Mouse (Mus musculus) forebrain, postnatal 0 days (tissue): ENCODE results near the gene Cuedc1. TPM values are rescaled to one million over a fixed set of nuclear protein-coding genes. Genes with fewer than 3 reads are reported as not detected.

Experiments
- ATAC-seq: fragments of 200-750 bp; cut with Nextera tagmentation; 2 replicates; pipeline ENCODE4 v1.8.0; 2017; ENCODE audit warnings: mild to moderate bottlenecking, moderate library complexity
- DNase-seq: peaks from one replicate; pipeline ENCODE4 v3.0.0-alpha.2; 2015
- H3K27ac ChIP-seq: fragments of 300-500 bp; sonication (generic); 2 replicates; pipeline ENCODE4 v1.5.1; 2014; ENCODE audit warnings: low read depth, mild to moderate bottlenecking, antibody characterized with exemption, low read length, moderate library complexity, mixed read lengths
- H3K27me3 ChIP-seq: fragments of 300-500 bp; sonication (generic); 2 replicates; pipeline ENCODE4 v1.6.1; 2014; ENCODE audit warnings: mild to moderate bottlenecking, low read length, mixed read lengths; ENCODE audit not compliant: insufficient read depth
- H3K36me3 ChIP-seq: fragments of 300-500 bp; sonication (generic); 2 replicates; pipeline ENCODE4 v1.6.1; 2014; ENCODE audit warnings: mild to moderate bottlenecking, moderate library complexity; ENCODE audit not compliant: insufficient read depth
- H3K4me1 ChIP-seq: fragments of 300-500 bp; sonication (generic); 2 replicates; pipeline ENCODE4 v1.6.1; 2014; ENCODE audit warnings: antibody characterized with exemption; ENCODE audit not compliant: insufficient read depth
- H3K4me2 ChIP-seq: fragments of 300-500 bp; sonication (generic); 2 replicates; pipeline ENCODE4 v1.6.1; 2014; ENCODE audit warnings: low read depth, mild to moderate bottlenecking, moderate library complexity
- H3K4me3 ChIP-seq: fragments of 300-500 bp; sonication (generic); 2 replicates; pipeline ENCODE4 v1.5.1; 2014; ENCODE audit warnings: low read depth, low read length, mixed read lengths
- H3K9ac ChIP-seq: fragments of 300-500 bp; sonication (generic); 2 replicates; pipeline ENCODE4 v1.6.1; 2014; ENCODE audit warnings: mild to moderate bottlenecking
- H3K9me3 ChIP-seq: fragments of 300-500 bp; sonication (generic); 2 replicates; pipeline ENCODE4 v1.6.1; 2016; ENCODE audit warnings: low read length
- CTCF ChIP-seq: sonication (generic); IDR thresholded peaks from 2 replicates; pipeline ENCODE4 v1.5.1; 2016; ENCODE audit warnings: antibody characterized with exemption, control low read depth, low read depth
- WGBS: fragments of 180-500 bp; shearing (Covaris S2); extraction: QIAGEN DNeasy Blood & Tissue Kit; methylation state at CpG from one replicate; pipeline ENCODE4 v1.1.7; 2014; 5-methylcytosine and 5-hydroxymethylcytosine counted together
- polyA plus RNA-seq: library from polyadenylated mRNA; unstranded; fragments of >200 nt; fragmentation: Nextera tagmentation; extraction: Ambion mirVana; gene quantifications from 2 replicates; pipeline ENCODE4 v1.2.1, GENCODE M21; 2015
- total RNA-seq: library from RNA; depleted of rRNA; stranded (reverse); fragments of >200 nt; gene quantifications from 2 replicates; pipeline ENCODE4 v1.2.3, GENCODE M21; 2014

Gene Cuedc1
- total and polyA plus RNA-seq, 2 experiments from 2014 or later, result 34.6 to 34.7 TPM

DNA sequence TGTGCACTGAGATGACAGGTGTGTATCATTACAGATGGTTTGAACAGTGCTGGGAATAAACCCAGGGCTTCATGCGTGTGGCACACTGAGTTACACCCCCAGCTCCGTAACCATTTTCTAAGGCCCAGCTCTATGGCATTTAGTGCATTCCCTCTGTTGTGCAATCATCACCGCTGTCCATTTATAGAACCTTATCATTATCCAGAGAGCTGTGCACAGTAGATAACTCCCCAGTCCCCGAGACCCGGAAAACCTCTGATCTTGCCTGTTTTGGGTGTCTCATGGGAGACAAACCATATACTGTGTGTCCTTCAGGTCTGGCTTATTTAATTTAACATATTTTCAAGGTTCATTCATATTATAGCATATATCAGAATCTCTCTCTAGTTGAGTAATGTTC, 49.5 kb downstream of the Cuedc1 start:
- H3K27ac ChIP-seq, result no peak overlapping the region
- TF ChIP-seq CTCF, result no peak
- no peak for ATAC-seq
- no peak overlapping the region for H3K4me2 ChIP-seq
- H3K9ac ChIP-seq, result no peak overlapping the region
- 89% methylated on average over 5 of the region's 5 CpGs for WGBS
- no peaks in the 10 kb centered on the region for H3K9me3 ChIP-seq
- H3K4me3 ChIP-seq, result no peak overlapping the region
- no peak for DNase-seq
- H3K27me3 ChIP-seq, result no peaks in the 10 kb centered on the region
- H3K36me3 ChIP-seq, result no peaks in the 10 kb centered on the region
- peaks cover 7% of the 10 kb centered on the region; the same call in 1 of the 2 replicates for H3K4me1 ChIP-seq

DNA sequence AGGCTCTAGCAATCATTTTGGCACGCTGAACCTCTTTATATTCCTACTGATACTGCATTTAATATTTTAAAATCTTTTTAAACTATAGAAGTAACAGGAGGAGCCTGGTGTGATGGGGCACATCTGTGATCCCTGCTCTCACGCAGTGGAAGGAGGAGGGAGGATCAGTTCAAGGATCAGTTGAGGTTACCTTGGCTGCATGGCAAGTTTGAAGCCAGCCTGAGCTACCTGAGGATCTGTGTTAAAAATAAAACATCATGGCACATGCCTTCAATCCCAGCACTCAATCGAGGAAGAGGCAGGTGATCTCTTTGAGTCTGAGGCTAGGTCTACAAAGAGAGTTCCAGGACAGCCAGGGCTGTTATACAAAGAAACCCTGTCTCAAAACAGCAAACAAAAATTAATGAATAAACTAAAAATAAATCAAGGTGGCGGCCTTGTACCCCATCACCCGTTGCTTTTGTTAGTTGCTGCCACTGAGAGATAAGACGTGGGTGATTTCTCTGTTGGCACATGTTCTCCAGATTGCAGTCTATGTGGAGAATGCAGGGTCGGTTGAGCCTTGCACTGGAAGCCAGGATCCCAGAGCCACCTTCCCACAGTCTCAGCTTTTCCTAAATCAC, 50.3 kb downstream of the Cuedc1 start:
- WGBS, result 42% methylated on average over 7 of the region's 7 CpGs
- H3K9ac ChIP-seq, result no peak overlapping the region

DNA sequence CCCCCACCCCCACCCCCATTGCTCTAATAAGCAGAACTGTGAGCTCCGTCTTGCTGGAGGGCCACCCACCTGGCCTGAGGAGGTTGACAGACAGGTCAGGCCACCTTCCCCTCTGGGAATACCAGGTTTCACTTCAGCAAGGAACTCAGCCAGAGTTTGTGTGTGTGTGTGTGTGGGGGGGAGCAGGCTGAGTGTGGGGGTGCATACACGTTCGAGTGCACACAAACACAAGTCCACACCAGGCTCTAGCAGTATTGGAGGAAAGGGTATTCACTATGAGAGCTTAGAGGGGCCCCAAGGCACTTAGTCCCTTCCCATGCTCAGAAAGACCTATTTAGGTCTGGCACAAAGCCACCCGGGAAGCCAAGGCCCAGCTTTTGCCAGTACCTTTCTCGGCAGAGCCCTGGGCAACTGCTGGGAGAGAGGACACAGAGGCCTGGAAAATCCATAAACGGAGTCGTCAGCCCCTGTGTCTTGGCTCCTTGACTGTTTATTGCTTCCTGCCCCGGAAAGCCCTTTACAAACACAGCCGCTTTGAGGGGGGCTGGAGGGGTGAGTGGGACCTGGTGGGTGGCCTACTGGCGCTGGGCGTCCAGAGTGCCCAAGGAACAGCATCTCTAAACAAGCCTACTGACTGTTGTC, 50.9 kb downstream of the Cuedc1 start:
- Histone ChIP-seq H3K36me3 (no peaks in the 10 kb centered on the region), H3K27me3 (no peaks in the 10 kb centered on the region), H3K4me2 (no peak overlapping the region), H3K4me3 (no peak overlapping the region), H3K4me1 (peaks cover 7% of the 10 kb centered on the region; the same call in 1 of the 2 replicates), H3K27ac (peak overlapping the region; percentile 40; the same call in 1 of the 2 replicates), H3K9me3 (no peaks in the 10 kb centered on the region), H3K9ac (no peak overlapping the region)
- peak; percentile 60 for ATAC-seq
- TF ChIP-seq CTCF, result no peak
- 9% methylated on average over 11 of the region's 11 CpGs for WGBS
- peak; percentile 52 for DNase-seq

More for the DNA sequence above, 50.3 kb downstream of the Cuedc1 start:
- no peak overlapping the region for H3K4me2 ChIP-seq
- DNase-seq, result no peak
- H3K4me1 ChIP-seq, result peaks cover 7% of the 10 kb centered on the region; the same call in 1 of the 2 replicates
- ATAC-seq, result no peak
- H3K27ac ChIP-seq, result 0 out of 2 replicates have a peak overlapping the region, but pooled peaks have one; percentile 40
- no peak for TF ChIP-seq CTCF
- H3K36me3 ChIP-seq, result no peaks in the 10 kb centered on the region
- H3K9me3 ChIP-seq, result no peaks in the 10 kb centered on the region
- no peaks in the 10 kb centered on the region for H3K27me3 ChIP-seq
- no peak overlapping the region for H3K4me3 ChIP-seq

DNA sequence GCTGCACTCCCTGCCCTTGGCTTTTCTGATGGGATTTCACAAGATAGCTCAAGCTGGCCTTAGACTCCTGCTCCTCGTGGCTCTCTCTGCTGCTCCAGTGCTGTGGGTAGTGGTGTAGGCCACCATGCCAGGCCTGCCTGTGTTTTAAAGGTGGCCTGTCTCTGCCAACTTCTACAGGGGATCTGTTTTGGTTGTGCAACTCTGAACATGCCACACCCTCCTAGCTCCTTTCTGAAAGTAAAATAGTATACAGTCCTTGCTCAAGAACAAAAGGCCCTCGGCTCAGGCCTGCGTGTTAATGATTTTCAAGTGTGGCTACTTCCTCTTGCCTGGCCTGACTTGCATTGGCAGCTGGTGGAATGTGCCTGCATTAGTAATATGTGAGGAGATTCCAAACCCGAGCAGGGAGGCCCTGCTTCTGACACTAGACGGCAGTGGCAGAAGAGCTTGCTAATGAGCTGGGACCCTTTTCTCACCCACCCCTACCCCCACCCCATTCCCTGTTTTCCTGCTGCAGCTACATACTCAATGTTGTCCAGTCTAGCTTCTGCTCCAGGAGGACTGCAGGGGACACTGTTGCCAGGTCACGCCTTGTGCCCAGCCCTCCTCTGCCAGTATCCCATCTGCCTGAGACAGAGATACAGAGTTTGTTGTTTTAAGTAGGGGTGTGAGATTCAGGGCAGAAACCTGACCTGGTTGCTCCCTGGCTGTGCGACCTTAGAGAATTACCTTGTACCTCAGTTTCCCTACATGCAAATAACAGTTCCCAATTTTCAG, 53.7 kb downstream of the Cuedc1 start:
- ATAC-seq, result no peak
- Histone ChIP-seq H3K4me1 (peaks cover 3% of the 10 kb centered on the region; the same call in 1 of the 2 replicates), H3K36me3 (no peaks in the 10 kb centered on the region), H3K27me3 (no peaks in the 10 kb centered on the region), H3K9ac (no peak overlapping the region; the same call in 1 of the 2 replicates), H3K4me2 (no peak overlapping the region), H3K9me3 (no peaks in the 10 kb centered on the region), H3K27ac (no peak overlapping the region), H3K4me3 (no peak overlapping the region)
- no peak for DNase-seq
- peak; percentile 14; the same call in 1 of the 2 replicates for TF ChIP-seq CTCF
- WGBS, result 31% methylated on average over 7 of the region's 7 CpGs

DNA sequence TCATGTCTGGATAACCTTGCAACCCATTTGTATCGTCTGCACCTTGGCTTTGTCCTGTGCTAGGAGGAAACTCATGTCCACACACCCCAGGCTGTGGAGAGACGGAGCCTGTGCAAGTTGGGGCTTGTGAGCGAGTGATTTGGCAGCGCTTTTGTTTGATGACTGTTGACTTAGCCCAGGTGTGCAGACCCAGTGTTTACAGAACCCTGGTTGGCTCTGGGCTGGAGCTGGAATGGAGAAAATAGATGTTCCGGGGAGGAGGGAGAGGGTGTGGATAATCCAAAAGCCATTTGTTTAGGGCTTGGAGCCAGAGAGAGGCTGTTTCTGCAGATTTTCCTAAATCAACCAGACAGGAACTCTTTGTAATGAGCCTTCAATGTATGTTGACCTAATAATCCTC, 56.0 kb downstream of the Cuedc1 start:
- Histone ChIP-seq H3K36me3 (no peaks in the 10 kb centered on the region), H3K9ac (no peak overlapping the region), H3K27me3 (no peaks in the 10 kb centered on the region), H3K4me2 (no peak overlapping the region), H3K27ac (no peak overlapping the region), H3K4me3 (no peak overlapping the region), H3K9me3 (no peaks in the 10 kb centered on the region), H3K4me1 (peaks cover 3% of the 10 kb centered on the region; the same call in 1 of the 2 replicates)
- ATAC-seq (no peak), DNase-seq (no peak)
- 80% methylated on average over 5 of the region's 5 CpGs for WGBS
- no peak for TF ChIP-seq CTCF

DNA sequence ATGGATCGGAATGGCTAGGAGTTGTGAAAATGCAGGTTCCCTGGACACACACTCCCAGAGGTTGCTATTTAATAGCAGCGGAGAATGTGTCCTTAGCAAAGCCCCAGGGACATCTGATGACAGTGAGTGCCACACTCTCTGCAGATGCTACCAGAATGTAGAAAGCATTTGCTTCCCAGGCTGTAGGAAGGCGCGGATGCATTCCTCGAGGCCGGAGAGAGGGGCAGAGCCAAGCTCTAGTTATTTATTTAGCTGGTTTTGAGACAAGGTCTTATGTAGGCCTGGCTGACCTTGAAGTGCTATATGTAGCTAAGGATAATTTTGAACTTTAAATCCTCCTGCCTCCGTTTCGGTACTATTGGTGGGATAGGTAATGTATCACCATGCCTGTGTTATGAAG, 56.6 kb downstream of the Cuedc1 start:
- no peaks in the 10 kb centered on the region for H3K36me3 ChIP-seq
- DNase-seq (no peak), ATAC-seq (no peak)
- no peak overlapping the region for H3K9ac ChIP-seq
- peaks cover 3% of the 10 kb centered on the region; the same call in 1 of the 2 replicates for H3K4me1 ChIP-seq
- 83% methylated on average over 8 of the region's 8 CpGs for WGBS
- H3K9me3 ChIP-seq, result no peaks in the 10 kb centered on the region
- H3K27ac ChIP-seq, result no peak overlapping the region
- H3K27me3 ChIP-seq, result no peaks in the 10 kb centered on the region
- no peak overlapping the region for H3K4me2 ChIP-seq
- no peak overlapping the region for H3K4me3 ChIP-seq
- no peak for TF ChIP-seq CTCF
